Mouse (Mus musculus): ENCODE results near the gene Tnrc18.
"Not testable (repeated sequence)": the region's sequence is repeated elsewhere in the genome, so short reads cannot be mapped to it uniquely, and the experiment has no call there.

Gene Tnrc18

DNA sequence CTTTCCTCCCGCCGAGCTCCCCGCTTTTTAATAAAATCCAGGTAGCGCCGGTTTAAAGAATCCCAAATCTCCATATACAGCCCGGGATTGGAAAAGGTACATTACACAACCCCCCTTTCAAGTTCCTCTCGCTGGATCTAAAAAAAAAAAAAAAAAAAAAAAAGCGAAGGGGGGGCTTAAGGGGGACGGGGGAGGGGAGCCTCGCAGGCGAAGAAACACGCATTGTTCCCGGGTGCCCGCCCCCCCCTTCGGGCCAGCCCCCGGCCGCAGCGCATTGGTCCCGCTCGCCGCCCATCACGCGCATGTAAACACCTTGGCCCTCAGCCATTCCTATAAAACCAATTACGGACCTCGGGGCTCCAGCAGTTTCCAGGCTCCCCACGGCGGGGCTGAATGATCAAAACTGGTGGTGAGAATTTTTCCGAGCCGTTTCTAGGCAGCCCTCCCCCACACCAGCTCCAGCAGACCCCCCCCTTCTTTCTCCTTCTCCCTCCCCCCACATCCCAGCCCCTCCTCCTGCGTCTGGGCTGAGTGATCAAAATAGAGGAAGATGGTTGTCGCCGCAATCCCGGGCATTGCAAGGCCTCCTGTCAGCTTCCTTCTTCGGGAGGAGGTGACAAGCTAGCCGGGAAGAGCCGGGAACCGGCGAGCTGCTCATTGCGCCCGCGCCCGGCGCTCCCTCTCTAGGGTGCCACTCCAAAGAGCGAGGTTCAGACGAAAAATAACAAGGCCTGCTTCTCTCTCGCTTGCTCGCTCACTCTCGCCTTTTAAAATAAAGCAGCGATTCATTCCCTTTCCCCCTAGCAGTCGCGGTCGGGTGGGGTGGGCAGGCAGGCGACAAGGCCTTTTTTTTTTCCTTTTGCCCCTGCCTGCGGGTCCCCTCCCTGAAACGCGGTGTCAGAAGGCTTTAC is at the start of gene Tnrc18:
TSS of gene Tnrc18 (minus strand) at position 139 of the 911 bp plus-strand sequence.
- peak; percentile 81 for DNase-seq (ENCODE audit: low read depth, low spot score)

DNA sequence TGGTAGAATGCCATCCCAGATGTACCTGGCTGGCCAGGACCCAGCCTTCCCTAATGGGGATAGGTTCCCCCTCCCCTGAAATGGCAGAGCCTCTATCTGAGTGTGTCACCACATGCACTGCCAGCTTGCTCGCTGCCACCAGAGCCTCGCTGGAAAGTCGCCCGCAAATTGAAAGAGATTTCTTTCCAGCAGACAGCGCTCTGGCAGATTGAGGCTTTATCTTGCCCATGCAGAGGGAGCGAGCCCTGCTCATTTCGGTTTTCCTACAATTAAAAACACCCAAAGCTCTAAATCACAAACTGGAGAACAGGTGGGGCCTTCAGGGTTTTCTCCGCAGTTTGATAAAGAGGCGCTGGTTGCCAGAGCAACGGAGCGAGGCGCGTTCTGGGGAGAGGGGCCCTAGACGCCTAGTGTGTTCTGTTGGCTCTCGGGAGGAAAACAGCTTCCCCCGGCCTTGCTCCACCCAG is 40.3 kb upstream of the Tnrc18 start:
- DNase-seq (ENCODE audit: low read depth, low spot score): no peak

DNA sequence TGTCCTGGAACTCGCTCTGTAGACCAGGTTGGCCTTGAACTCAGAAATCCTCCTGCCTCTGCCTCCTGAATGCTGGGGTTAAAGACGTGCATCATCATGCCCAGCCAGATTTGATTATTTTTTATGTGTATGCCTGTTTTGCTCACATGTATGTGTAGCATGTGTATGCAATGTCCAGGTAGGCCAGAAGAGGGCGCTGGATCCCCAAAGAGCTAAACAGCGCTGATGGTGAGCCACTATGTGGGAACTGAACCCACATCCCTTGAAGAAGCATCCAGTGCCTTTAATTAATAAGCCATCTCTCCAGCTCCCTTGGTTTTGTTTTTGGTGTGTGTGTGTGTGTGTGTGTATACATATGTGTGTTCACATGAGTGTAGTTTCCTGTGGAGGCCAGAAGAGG is 38.9 kb upstream of the Tnrc18 start:
- DNase-seq (ENCODE audit: low read depth, low spot score): no peak

DNA sequence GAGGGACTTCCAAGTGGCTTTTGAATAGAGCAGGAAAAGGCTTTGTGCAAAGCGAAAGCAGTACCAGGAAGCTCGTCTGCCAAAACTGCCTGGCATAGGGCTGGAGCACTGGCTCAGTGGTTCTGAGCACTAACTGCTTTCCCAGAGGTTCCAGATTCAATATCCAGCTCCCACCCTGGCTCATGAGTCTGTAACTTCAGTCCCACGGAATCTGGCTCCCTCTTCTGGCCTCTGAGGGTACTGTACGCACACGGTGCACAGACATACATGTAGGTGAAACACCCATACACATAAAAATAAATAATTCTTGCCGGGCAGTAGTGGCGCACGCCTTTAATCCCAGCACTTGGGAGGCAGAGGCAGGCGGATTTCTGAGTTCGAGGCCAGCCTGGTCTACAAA is 37.4 kb upstream of the Tnrc18 start:
- no peak for DNase-seq (ENCODE audit: low read depth, low spot score)

DNA sequence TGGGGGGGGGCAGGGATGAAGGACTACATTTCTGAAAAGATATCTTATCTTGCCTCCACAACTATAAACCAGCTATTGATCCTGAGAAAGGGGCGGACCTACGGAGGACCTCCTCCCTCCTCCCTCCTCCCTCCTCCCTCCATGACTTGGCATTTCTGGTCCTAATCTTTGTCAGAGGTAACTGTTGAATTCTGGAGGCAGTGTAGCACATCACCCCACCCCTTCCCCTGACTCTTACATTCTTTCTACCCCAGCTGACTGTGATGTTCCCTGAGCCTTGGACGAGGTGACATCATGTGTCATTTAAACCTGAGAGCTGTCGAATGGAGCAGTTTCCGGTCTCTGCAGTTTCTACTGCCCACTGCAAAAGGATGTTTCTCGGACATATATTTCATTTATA is 36.1 kb upstream of the Tnrc18 start:
- no peak for DNase-seq (ENCODE audit: low read depth, low spot score)

DNA sequence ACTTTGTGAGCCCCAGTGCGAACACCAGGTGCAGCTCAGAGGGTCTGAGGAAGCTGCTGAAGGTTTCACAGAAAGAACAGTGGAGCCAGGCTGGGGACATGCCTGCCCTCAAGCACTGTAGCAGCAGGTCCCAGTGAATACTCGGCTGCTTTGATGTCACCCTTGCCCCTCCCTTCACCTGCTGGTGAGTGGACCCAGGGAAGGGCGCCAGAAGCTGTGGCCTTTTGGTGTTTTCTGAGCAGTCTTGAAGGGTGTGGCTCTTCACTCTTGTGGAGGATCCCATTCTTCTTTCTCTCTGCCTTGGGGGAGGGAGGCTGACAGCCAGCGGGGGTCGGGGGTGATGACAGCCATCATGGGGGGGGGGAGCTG is 34.2 kb upstream of the Tnrc18 start:
- no peak for DNase-seq (ENCODE audit: low read depth, low spot score)

DNA sequence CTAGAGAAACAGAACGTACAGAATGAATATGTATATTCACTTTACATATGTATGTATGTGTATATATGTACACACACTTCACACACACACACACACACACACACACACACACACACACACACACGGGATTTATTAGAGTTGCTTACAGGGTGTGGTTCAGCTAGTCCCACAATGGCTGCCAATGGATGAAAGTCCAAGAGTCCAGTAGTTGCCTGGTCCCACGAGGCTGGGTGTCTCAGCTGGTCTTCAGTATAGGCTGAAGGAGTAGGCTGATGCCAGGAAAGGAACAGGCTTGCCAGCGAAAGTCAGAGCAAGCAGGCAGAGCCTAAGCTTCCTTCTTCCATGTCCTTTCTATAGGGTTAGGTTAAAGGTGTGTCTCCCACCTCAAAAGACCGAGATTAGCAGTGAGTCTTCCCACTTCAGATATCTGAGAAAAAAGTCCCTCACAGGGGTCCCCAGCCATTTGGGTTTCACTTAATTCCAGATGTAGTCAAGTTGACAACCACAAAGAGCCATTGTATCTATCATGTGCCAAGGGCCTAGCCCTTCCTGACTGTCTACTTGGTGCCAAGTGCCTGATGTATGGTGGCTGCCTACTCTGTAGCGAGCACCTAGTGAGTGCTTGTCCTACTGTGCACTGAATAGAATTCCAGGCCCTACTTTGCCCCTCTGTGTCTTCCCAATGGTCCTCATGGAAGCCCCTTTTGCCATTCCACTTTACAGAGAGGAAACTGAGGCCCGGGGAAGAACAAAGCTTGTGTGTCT is 33.6 kb upstream of the Tnrc18 start:
- no peak for DNase-seq (ENCODE audit: low read depth, low spot score)

DNA sequence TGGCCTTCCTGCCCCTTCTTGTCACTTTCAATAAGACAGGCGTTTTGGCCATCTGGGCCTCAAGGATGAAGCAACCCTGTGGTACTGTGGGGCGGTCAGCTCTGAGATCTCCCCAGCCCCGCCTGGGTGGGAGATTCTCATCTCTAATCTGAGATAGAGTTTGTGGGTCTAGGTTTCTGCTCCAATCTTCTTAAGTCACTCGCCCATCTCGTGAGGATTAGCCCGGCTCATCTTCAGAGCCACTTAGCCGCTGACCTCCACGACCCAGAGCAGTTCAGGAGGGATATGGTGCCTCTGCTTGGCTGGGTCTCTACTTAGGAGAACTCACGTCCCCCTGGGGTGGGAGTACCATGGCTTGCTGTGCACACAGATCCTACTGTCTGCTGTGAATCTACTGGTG is 33.0 kb upstream of the Tnrc18 start:
- peak; percentile 64 for DNase-seq (ENCODE audit: low read depth, low spot score)

DNA sequence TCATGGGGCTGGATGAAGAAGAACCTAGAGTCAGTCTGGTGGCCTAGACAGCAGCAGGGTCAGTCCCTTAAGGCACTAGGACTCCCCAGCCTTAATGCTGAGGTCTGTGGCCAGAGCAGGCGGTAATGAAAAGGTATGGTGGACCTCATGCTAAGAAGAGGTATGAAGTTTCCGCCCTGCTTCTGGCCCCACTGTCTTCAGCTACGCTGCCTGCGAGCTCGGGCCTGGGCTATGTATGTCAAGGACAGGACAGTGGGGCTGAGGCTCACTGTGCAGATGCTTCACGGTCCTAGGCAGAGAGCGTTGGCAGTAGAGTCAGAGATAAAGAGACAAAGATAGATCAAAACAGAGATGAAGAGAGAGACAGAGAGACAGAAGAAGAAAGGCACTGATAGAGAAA is 31.4 kb upstream of the Tnrc18 start:
- DNase-seq (ENCODE audit: low read depth, low spot score): no peak

DNA sequence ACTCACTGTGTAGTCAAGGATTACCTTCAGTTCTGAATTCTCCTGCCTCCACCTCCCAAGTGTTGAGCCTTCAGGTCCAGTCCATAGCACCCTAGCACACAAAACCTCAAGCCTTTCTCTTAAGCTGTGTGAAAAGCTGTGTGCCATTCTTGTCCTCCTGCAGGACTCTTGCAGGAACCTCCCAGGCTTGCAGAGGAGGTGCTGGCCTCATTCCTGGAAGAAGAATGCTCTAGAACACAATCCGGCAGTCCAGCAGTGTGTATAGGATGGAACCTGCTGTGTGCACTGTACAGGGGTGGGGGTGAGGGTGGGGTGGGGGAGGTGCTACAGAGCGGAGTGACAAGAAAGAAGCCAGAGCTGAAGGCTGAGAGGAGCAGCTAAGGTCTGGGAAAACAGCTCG is 30.7 kb upstream of the Tnrc18 start:
- DNase-seq (ENCODE audit: low read depth, low spot score): no peak

DNA sequence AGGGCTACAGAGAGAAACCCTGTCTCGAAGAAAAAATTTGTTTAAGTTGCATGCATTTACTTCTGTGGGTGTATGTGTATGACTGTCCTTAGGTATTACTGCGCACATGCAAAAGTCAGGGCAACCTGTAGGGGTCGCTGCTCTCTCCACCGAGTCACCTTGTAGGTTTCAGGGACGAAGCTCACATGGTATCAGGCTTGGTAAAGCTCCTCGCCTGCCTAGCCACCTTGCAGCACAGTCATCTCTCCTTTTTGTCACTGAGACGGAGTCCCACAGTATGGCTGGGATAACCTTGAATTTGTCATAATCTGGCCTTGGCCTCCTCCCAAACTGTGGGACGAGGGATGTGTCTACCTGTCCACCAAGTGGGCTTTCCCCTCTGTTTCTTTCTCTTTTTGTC is 27.0 kb upstream of the Tnrc18 start:
- DNase-seq (ENCODE audit: low read depth, low spot score): no peak

DNA sequence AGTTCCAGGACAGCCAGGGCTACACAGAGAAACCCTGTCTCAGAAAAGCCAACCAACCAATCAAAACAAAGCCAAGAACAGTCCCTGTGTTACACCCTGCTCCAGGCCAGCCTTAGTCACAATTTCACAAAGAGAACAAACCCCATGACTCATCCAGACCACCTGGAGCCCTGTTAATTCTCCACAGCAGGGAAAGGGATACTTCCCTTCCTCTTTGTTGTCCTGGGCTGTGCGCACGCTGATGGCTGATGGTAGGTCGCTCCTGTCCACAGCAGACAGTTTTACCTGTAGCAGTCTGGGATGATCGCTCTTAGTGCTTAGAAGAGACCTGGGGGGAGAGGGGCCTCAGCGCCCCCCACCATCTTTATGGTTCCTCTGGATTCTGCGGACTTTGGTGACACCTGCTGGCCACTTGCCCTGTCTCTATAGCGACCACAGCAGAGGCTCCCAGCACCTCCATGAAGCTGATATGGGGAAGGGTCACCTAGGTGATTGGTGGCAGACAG is 24.7 kb upstream of the Tnrc18 start:
- DNase-seq (ENCODE audit: low read depth, low spot score): no peak

DNA sequence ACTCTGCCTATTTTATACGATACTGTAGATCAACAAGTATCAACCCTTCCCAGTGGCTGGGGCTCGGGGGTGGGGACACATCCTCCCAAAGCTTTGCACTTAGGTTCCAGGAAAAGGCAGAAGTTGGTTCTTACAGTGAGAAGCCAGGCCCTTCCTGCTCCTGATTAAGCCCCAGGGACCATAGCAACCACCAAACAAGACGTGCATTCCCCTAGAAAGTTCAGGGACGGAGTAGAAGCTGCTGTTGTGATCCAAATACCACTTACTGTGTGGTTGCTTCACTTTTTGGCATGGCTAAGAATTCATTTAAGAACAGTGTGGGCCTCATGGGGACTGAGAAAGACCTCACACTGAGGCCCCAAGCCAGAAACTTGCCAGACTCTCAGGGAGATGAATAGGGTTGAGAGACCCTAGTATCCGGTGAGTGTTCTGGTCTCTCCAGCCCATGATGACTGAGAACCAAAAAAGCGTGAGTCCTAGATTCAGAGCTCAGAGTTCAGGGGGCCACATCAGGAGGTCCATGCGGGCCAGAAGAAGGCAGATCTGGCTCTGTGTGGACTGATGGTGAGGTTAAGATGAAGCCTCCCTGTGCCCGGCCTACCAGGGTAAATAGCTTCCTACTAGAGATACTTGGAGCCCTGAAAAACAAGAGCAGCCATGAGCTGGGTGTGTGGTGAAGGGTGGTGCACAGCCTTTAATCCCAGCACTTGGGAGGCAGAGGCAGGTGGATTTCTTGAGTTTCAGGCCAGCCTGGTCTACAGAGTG is 24.1 kb upstream of the Tnrc18 start:
- DNase-seq (ENCODE audit: low read depth, low spot score): no peak

DNA sequence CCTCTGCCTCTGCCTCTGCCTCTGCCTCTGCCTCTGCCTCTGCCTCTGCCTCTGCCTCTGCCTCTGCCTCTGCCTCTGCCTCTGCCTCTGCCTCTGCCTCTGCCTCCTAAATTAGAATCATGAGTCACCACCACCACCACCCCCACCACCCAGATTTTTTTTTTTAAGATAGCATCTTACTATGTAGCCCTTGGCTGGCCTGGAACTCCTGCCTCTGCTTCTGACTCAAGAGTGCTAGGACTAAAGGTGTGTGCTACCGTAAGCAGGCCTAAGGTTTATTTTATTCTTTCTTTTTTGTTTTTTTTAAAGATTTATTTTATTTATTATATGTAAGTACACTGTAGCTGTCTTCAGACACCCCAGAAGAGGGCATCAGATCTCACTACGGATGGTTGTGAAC is 20.0 kb upstream of the Tnrc18 start:
- not testable (repeated sequence) for DNase-seq (ENCODE audit: low read depth, low spot score)

DNA sequence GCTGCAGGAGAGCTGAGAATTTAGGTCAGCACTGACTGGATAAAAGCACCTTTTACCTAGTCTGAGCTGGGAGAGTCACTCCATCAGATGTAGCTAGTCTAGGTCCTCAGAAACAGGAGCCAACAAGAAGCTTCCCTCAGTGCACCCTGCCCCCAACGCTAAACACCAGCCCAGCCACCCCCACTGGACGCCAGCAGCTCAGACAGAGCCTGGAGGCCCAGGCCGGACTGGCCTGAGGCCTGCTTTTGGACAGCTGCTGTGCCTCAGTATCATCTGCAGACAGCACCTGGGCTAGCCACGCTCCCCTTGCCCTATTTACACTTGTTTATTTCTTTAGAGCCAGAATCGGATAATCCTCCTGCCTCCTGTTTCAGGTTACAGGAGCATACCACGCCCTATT is 19.4 kb upstream of the Tnrc18 start:
- no peak for DNase-seq (ENCODE audit: low read depth, low spot score)

DNA sequence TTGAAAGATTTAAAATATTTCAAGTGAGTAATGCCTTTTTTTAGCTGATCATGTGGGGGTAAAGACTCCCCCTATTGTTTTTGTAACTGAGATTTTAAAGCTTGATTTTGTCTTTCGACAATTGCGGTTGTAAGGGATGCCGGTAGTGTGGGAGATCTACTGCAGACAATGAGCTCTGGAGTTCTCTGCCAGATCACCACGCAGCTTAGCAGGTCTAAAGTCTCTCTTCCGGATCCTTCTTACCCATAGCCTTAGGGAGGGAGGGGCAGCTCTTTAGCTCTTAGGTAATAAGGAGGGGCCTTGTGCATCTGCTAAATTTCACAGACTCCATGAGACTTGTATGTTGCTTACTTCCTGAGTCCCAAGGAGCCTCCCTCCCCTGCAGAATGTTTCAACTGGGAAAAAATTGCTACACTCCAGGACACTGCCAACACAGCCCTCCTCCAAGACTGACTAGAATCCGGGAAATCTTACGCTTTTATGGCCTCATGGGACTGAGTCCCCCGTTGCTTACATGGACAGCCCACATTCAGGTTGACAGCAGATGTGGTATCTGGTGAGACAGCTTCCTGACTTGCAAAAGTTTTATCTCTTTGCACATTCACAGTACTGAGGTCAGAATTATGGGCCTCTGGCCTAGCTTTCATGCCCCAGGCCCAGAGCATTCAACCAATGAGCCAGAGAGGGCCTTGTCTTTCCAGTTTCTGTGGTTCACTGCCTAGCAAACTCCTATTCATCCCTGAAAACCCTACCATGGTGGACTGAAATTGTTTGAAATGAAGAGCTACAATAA is 16.4 kb upstream of the Tnrc18 start:
- DNase-seq (ENCODE audit: low read depth, low spot score): no peak

DNA sequence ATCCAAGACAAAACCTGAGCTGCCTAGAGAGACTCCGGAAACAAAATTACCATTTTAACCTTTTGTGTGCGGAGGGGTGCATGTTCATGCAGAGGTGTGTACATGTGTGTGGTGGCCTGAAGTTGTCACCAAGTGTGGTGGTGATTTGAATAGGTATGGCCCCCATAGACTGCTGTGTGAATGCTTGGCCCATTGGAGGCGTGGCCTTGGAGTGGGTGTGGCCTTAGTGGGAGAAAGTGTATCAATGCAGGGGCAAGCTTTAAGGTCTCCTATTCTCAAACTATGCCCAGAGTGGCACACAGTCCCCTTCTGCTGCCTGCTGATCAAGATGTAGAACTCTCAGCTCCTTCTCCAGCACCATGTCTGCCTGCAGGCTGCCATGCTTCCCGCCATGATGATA is 8.7 kb upstream of the Tnrc18 start:
- no peak for DNase-seq (ENCODE audit: low read depth, low spot score)

DNA sequence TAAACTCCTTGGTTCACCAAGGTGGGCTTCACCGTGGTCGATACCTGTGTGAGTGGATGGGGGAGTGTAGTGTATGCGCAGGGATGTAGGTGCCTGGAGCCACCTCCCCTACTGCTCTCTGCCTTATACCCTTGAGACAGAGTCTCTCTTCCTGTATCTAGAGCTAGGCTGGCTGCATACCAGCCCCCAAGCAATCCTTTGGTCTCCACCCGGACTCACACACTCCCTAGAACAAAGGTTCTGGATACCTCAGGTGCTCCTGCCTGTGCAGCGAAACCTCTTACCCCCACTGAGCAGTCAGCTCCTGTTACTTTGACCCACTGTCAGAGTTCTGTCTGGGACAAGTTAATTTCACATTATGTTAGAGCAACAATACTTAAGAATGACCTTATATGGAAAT is 8.2 kb upstream of the Tnrc18 start:
- DNase-seq (ENCODE audit: low read depth, low spot score): no peak

DNA sequence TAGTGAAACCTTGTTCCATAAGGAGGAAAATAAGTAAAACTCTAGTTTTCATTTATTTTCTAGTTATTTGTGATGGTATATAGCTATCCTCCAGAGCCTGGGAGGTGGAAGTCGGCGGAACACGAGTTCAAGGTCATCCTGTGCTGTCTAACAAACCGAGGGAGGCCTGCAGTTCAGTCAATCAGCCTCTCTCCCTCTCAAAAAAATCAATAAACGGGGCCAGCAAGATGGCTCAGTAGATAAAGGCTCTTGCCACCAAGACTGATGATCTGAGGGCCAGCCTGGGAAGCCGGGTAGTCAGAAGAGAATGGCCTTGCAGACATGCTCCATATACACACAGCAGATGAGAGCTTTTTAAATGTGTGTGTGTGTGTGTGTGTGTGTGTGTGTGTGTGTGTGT is 6.6 kb upstream of the Tnrc18 start:
- no peak for DNase-seq (ENCODE audit: low read depth, low spot score)

DNA sequence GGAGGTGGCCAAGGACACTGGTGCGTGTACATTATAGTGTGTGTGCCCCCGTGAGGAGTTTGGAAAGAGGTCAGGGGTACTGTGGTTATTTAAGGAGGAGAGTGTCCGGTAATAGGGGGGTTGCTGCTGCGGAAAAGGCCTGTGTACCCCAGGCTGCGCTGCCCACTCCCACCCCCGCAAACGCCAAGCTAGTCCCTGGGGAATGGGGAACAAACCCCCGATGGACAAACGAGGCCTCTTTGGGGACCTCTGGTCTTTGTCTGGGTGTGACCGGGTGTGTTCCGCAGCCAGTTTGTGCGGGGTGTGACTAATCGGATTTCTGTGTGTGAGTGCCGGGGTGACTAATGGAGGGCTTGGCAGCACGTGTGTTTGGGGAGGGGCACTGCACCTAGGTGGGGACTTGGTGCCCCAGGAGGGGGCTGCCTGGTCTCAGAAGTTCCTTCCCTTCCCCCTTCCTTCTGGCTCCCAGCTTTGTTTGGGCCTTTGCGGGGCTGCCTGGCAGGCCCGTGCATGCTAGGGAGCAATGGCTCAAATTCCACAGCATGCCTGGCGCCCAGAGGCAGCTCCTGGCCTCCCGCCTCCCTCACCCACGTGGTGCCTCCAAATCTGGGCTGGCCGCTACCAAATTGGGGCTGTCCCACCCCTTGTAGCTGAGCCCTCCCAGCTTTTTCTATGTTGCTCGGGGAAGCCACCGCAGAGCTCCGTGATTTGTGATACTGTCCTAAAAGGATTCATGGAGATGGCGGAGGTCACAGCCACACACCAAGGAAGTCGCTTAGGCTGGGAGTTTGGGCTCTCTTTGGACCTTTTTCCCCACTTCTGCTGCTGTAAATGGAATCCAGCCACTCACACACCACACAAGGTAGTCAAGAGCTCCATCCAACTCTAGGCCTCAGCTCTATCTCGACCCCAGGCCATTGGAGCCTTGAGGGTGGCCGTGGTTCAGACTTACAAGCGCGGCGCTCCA is 5.9 kb upstream of the Tnrc18 start:
- DNase-seq (ENCODE audit: low read depth, low spot score): no peak

Data from retina, adult 2 months (tissue).